Mouse (Mus musculus) hindbrain, embryonic 16.5 days (tissue): Measurements from ENCODE around the gene Prune2. TPM values are rescaled to one million over a fixed set of nuclear protein-coding genes. Genes with fewer than 3 reads are reported as not detected.

Experiments
- ATAC-seq: fragments of 200-750 bp; cut with Nextera tagmentation; 2 replicates; pipeline ENCODE4 v1.8.0; 2017; ENCODE audit warnings: moderate TSS enrichment, moderate library complexity
- H3K27ac ChIP-seq: fragments of 300-500 bp; sonication (generic); 2 replicates; pipeline ENCODE4 v1.5.1; 2014; ENCODE audit warnings: low read depth, mild to moderate bottlenecking, control low read depth, low read length, moderate library complexity
- H3K27me3 ChIP-seq: fragments of 300-500 bp; sonication (generic); replicated peaks from 2 replicates; pipeline ENCODE4 v1.6.1; 2014; ENCODE audit warnings: low read length; ENCODE audit not compliant: control insufficient read depth, insufficient read depth
- H3K36me3 ChIP-seq: fragments of 300-500 bp; sonication (generic); 2 replicates; pipeline ENCODE4 v1.6.1; 2014; ENCODE audit warnings: mild to moderate bottlenecking, low read length, moderate library complexity, mixed read lengths; ENCODE audit not compliant: control insufficient read depth, insufficient read depth
- H3K4me1 ChIP-seq: fragments of 300-500 bp; sonication (generic); 2 replicates; pipeline ENCODE4 v1.6.1; 2014; ENCODE audit warnings: low read depth, low read length; ENCODE audit not compliant: control insufficient read depth, insufficient read depth
- H3K4me2 ChIP-seq: fragments of 300-500 bp; sonication (generic); 2 replicates; pipeline ENCODE4 v1.6.1; 2014; ENCODE audit warnings: mild to moderate bottlenecking, low read length, control low read depth, moderate library complexity
- H3K4me3 ChIP-seq: fragments of 300-500 bp; sonication (generic); 2 replicates; pipeline ENCODE4 v1.5.1; 2014; ENCODE audit warnings: mild to moderate bottlenecking, low read length, control low read depth, moderate library complexity
- H3K9ac ChIP-seq: fragments of 300-500 bp; sonication (generic); 2 replicates; pipeline ENCODE4 v1.6.1; 2014; ENCODE audit warnings: low read depth, mild to moderate bottlenecking, control low read depth, low read length, moderate library complexity
- H3K9me3 ChIP-seq: fragments of 300-500 bp; sonication (generic); 2 replicates; pipeline ENCODE4 v1.6.1; 2014; ENCODE audit warnings: mild to moderate bottlenecking, low read length, moderate library complexity; ENCODE audit not compliant: control insufficient read depth
- WGBS: fragments of 180-500 bp; shearing (Covaris S2); extraction: QIAGEN DNeasy Blood & Tissue Kit; methylation state at CpG from one replicate; pipeline ENCODE4 v1.1.7; 2014; 5-methylcytosine and 5-hydroxymethylcytosine counted together
- polyA plus RNA-seq: library from polyadenylated mRNA; unstranded; fragments of >200 nt; fragmentation: Nextera tagmentation; extraction: Ambion mirVana; gene quantifications from 2 replicates; pipeline ENCODE4 v1.2.1, GENCODE M21; 2015

Gene Prune2
- polyA plus RNA-seq, 1 experiment from 2014 or later, result 9.5 TPM

- H3K9ac ChIP-seq, result no peak overlapping the region
- H3K36me3 ChIP-seq, result no peaks in the 10 kb centered on the region
- H3K4me3 ChIP-seq, result no peak overlapping the region
- no peak for ATAC-seq
- no peaks in the 10 kb centered on the region for H3K4me1 ChIP-seq
- WGBS, result 90% methylated on average over 9 of the region's 9 CpGs
- H3K27ac ChIP-seq, result no peak overlapping the region
- no peaks in the 10 kb centered on the region for H3K27me3 ChIP-seq
- H3K9me3 ChIP-seq, result no peaks in the 10 kb centered on the region
- H3K4me2 ChIP-seq, result no peak overlapping the region
Observed at GRCm38 (mm10) chr19:17264481-17265196, 308.7 kb downstream of the Prune2 start.

GRCm38 (mm10) chr19:17268669-17269068 lies 312.8 kb downstream of the Prune2 start:
- Histone ChIP-seq H3K27me3 (no peaks in the 10 kb centered on the region), H3K27ac (no peak overlapping the region), H3K9me3 (no peaks in the 10 kb centered on the region), H3K4me2 (no peak overlapping the region), H3K4me1 (peaks cover 2% of the 10 kb centered on the region; the same call in 1 of the 2 replicates), H3K4me3 (no peak overlapping the region), H3K9ac (no peak overlapping the region), H3K36me3 (no peaks in the 10 kb centered on the region)
- no peak for ATAC-seq
- 84% methylated on average over 4 of the region's 4 CpGs for WGBS

GRCm38 (mm10) chr19:17271179-17271622 lies 315.3 kb downstream of the Prune2 start:
- 9% methylated on average over 3 of the region's 3 CpGs for WGBS
- H3K9me3 ChIP-seq, result no peaks in the 10 kb centered on the region
- H3K9ac ChIP-seq, result no peak overlapping the region
- H3K4me2 ChIP-seq, result no peak overlapping the region
- H3K4me3 ChIP-seq, result no peak overlapping the region
- no peaks in the 10 kb centered on the region for H3K36me3 ChIP-seq
- no peak overlapping the region for H3K27ac ChIP-seq
- peaks cover 2% of the 10 kb centered on the region; the same call in 1 of the 2 replicates for H3K4me1 ChIP-seq
- H3K27me3 ChIP-seq, result no peaks in the 10 kb centered on the region
- peak; percentile 73 for ATAC-seq

- no peaks in the 10 kb centered on the region for H3K36me3 ChIP-seq
- no peak overlapping the region for H3K27ac ChIP-seq
- H3K4me3 ChIP-seq, result no peak overlapping the region
- ATAC-seq, result no peak
- no peak overlapping the region for H3K9ac ChIP-seq
- no peak overlapping the region for H3K4me2 ChIP-seq
- WGBS, result 79% methylated on average over 2 of the region's 2 CpGs
- H3K4me1 ChIP-seq, result peaks cover 2% of the 10 kb centered on the region; the same call in 1 of the 2 replicates
- H3K27me3 ChIP-seq, result no peaks in the 10 kb centered on the region
- H3K9me3 ChIP-seq, result no peaks in the 10 kb centered on the region
Observed at GRCm38 (mm10) chr19:17272988-17273387, 317.1 kb downstream of the Prune2 start.

Other genes with a start within 250 kb of the Prune2 start
- 8.4 and 9.5 TPM in 2 replicates for gene Vps13a, start 175.2 kb upstream of the Prune2 start, polyA plus RNA-seq
- gene Foxb2, start 82.3 kb upstream of the Prune2 start, polyA plus RNA-seq, result 0.74 and 1.1 TPM in 2 replicates